Mouse (Mus musculus): ENCODE measurements around the gene Psmb11. TPM values are rescaled to one million over a fixed set of nuclear protein-coding genes. Genes with fewer than 3 reads are reported as not detected.

The Psmb11 gene
- polyA plus RNA-seq (2014; fragmentation: Illumina TruSeq; extraction: RNeasy Lipid Tissue Mini Kit (QIAGEN cat#74804); ENCODE audit: insufficient read depth, low read depth, low replicate concordance): not detected

GRCm38 (mm10) chr14:54621133-54621532, at the start of gene Psmb11:
Gene Psmb11, plus strand, starts transcription at chr14:54621433.

DNA sequence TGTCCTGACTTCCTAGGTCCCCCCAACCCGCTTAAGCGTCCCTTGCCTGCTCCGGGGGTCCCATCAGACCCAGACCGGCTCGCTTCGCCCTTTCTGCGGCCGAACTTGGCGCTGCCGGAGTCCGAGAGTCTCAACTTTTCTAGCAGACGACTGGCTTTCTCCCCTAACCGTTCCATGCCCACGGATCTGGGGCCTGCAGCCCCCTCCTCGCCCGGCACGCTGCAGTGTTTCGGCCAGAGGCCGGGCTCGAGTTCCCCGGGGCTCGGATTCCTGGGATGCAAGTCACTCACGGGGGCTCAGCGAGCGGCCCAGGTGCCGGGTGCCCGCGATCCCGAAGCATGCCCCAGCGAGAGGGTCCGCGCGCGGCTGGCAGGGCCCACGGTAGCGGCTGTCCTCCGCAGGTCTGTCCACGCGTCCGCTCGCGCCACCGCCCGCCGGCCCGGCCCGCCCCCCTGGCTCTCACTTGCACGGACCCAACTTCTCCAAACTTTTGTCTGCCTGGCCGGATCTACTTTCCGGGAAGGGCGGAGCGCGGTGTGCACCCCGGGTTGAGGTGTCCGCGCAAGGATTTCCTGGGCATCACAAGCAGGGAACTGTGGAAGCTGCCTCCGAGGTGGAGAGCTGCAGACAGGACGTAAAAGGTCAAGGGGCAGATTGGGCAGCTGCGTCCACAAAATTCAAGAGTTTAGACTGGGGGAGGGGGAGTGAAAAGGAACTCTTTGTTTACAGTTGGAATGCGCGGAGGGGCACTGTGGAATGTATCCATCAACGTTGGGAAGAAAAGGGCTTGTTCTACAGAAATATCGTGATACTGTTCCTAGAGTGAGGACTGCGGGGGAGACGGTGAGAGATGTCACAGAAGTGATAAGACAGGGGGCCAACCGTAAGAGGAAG, 43.9 kb upstream of the Psmb11 start, which contains the start of gene Ajuba:
Gene Ajuba, minus strand, starts transcription at position 470 of the 894 bp plus-strand sequence.

DNA sequence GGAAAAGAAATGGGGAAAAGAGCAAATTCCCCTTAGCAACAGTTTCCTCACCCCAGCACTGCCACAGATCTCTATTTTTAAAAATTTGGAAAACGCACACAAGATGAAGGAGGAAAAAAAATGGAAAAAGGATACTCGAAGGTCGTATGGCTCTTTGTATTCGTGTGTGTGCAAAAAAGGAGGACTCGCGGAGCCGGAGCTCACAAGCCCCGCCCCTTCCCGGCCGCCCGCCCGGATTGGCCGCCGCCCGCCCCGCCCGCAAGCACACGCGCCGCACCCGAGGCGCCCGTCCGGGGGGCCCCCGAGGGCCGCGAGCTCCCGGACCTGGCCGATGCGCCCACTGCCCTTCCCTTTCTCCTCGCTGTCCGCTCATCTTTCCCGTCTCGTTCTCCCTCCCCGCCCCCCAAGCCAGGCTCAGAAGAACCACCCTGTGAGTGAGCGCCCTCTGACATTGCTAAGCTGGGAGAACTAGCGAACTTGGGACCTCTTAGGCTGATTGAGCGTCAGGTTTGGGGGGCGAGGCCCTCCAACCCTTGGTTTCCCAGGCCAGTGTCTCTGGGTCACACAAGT, 15.4 kb upstream of the Psmb11 start, which contains the start of gene 4931414P19Rik:
Gene 4931414P19Rik, minus strand, starts transcription at position 242 of the 570 bp plus-strand sequence.

GRCm38 (mm10) chr14:54617897-54618365, 3.3 kb upstream of the Psmb11 start, which contains the start of gene Psmb5:
Gene Psmb5, minus strand, starts transcription at chr14:54618022.

DNA sequence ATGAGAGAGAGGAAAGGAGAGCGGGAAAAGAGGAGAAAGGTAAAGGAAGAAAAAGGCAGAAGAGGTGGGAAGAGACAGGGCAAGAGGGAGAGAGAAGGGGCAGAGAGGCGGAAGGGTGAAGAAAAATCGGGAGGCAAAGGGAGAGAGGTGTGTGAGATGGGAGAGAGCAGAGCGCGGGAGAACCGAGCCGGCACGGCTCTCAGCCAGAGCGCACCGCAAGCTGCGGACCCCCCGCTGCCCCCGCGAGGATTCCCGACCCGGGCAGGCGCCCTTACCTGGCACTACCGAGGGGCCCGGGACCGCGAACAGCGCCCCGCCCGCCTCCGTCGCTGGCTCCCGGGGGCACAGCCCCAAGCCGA, 19.7 kb downstream of the Psmb11 start, which contains the start of gene Gm17606:
Gene Gm17606, plus strand, starts transcription at position 7 of the 359 bp plus-strand sequence.

DNA sequence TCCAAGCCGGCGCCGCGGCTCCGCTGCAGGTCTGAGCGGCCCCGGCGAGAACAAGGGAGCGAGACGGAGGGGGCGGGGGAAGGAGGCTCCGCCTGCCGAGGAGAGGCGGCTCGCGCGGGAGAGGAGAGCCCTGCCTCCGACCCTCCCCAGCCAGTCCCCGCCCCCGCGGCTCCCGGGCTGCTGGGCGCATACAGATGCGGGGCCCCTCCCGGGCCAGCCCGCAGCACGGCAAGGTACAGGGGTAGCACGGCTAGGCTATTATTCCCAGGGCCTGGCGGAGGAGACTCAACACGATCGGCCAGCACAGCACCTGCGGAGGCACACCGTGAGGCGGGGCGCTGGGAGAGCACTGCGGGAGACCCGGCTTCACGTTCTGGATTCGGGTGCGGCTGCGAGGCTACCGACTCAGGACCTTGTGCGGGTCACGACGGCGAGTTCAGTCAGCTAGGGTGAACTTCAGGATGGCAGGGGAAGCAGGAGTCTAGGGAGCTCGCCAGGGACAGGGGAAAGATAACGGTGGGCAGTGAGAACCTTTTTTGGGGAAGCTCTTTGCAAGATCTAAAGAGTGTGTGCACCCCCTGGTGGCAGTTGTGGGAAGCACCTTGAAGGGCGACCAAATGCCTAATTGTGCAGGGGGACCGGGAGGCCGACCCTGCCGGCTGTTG, 20.2 kb downstream of the Psmb11 start, which contains the start of gene Cdh24:
Gene Cdh24, minus strand, starts transcription at position 60 of the 665 bp plus-strand sequence.

Other genes starting within 250 kb of the Psmb11 start
- 9.3 TPM for gene Slc7a7, start 203.7 kb upstream of the Psmb11 start, polyA plus RNA-seq (2014; fragmentation: Illumina TruSeq; extraction: RNeasy Lipid Tissue Mini Kit (QIAGEN cat#74804); ENCODE audit: insufficient read depth, low read depth, low replicate concordance)
- gene Mrpl52, start 194.5 kb upstream of the Psmb11 start, polyA plus RNA-seq (2014; fragmentation: Illumina TruSeq; extraction: RNeasy Lipid Tissue Mini Kit (QIAGEN cat#74804); ENCODE audit: insufficient read depth, low read depth, low replicate concordance): 264 TPM
- 32.6 TPM for gene Mmp14, start 189.8 kb upstream of the Psmb11 start, polyA plus RNA-seq (2014; fragmentation: Illumina TruSeq; extraction: RNeasy Lipid Tissue Mini Kit (QIAGEN cat#74804); ENCODE audit: insufficient read depth, low read depth, low replicate concordance)
- 45.8 TPM for gene Lrp10, start 157.3 kb upstream of the Psmb11 start, polyA plus RNA-seq (2014; fragmentation: Illumina TruSeq; extraction: RNeasy Lipid Tissue Mini Kit (QIAGEN cat#74804); ENCODE audit: insufficient read depth, low read depth, low replicate concordance)
- gene Rem2, start 145.3 kb upstream of the Psmb11 start, polyA plus RNA-seq (2014; fragmentation: Illumina TruSeq; extraction: RNeasy Lipid Tissue Mini Kit (QIAGEN cat#74804); ENCODE audit: insufficient read depth, low read depth, low replicate concordance): 1.6 TPM
- gene Prmt5, start 103.9 kb upstream of the Psmb11 start, polyA plus RNA-seq (2014; fragmentation: Illumina TruSeq; extraction: RNeasy Lipid Tissue Mini Kit (QIAGEN cat#74804); ENCODE audit: insufficient read depth, low read depth, low replicate concordance): 15.0 TPM
- gene Haus4, start 66.8 kb upstream of the Psmb11 start, polyA plus RNA-seq (2014; fragmentation: Illumina TruSeq; extraction: RNeasy Lipid Tissue Mini Kit (QIAGEN cat#74804); ENCODE audit: insufficient read depth, low read depth, low replicate concordance): 7.2 TPM
- 19.3 TPM for gene Ajuba, start 43.9 kb upstream of the Psmb11 start, polyA plus RNA-seq (2014; fragmentation: Illumina TruSeq; extraction: RNeasy Lipid Tissue Mini Kit (QIAGEN cat#74804); ENCODE audit: insufficient read depth, low read depth, low replicate concordance)
- gene 4931414P19Rik, start 15.4 kb upstream of the Psmb11 start, polyA plus RNA-seq (2014; fragmentation: Illumina TruSeq; extraction: RNeasy Lipid Tissue Mini Kit (QIAGEN cat#74804); ENCODE audit: insufficient read depth, low read depth, low replicate concordance): 2.7 TPM
- gene Psmb5, start 3.4 kb upstream of the Psmb11 start, polyA plus RNA-seq (2014; fragmentation: Illumina TruSeq; extraction: RNeasy Lipid Tissue Mini Kit (QIAGEN cat#74804); ENCODE audit: insufficient read depth, low read depth, low replicate concordance): 185 TPM
- not detected for gene Gm17606, start 19.5 kb downstream of the Psmb11 start, polyA plus RNA-seq (2014; fragmentation: Illumina TruSeq; extraction: RNeasy Lipid Tissue Mini Kit (QIAGEN cat#74804); ENCODE audit: insufficient read depth, low read depth, low replicate concordance)
- 0.46 TPM for gene Cdh24, start 19.9 kb downstream of the Psmb11 start, polyA plus RNA-seq (2014; fragmentation: Illumina TruSeq; extraction: RNeasy Lipid Tissue Mini Kit (QIAGEN cat#74804); ENCODE audit: insufficient read depth, low read depth, low replicate concordance)
- gene 1700123O20Rik, start 64.8 kb downstream of the Psmb11 start, polyA plus RNA-seq (2014; fragmentation: Illumina TruSeq; extraction: RNeasy Lipid Tissue Mini Kit (QIAGEN cat#74804); ENCODE audit: insufficient read depth, low read depth, low replicate concordance): 34.3 TPM
- 54.6 TPM for gene Acin1, start 65.5 kb downstream of the Psmb11 start, polyA plus RNA-seq (2014; fragmentation: Illumina TruSeq; extraction: RNeasy Lipid Tissue Mini Kit (QIAGEN cat#74804); ENCODE audit: insufficient read depth, low read depth, low replicate concordance)
- gene Gm29776, start 77.4 kb downstream of the Psmb11 start, polyA plus RNA-seq (2014; fragmentation: Illumina TruSeq; extraction: RNeasy Lipid Tissue Mini Kit (QIAGEN cat#74804); ENCODE audit: insufficient read depth, low read depth, low replicate concordance): 0.12 TPM
- gene Cebpe, start 90.7 kb downstream of the Psmb11 start, polyA plus RNA-seq (2014; fragmentation: Illumina TruSeq; extraction: RNeasy Lipid Tissue Mini Kit (QIAGEN cat#74804); ENCODE audit: insufficient read depth, low read depth, low replicate concordance): 0.77 TPM
- gene Slc7a8, start 160.5 kb downstream of the Psmb11 start, polyA plus RNA-seq (2014; fragmentation: Illumina TruSeq; extraction: RNeasy Lipid Tissue Mini Kit (QIAGEN cat#74804); ENCODE audit: insufficient read depth, low read depth, low replicate concordance): 1.4 TPM
- gene Rnf212b, start 192.7 kb downstream of the Psmb11 start, polyA plus RNA-seq (2014; fragmentation: Illumina TruSeq; extraction: RNeasy Lipid Tissue Mini Kit (QIAGEN cat#74804); ENCODE audit: insufficient read depth, low read depth, low replicate concordance): not detected
- gene Homez, start 249.5 kb downstream of the Psmb11 start, polyA plus RNA-seq (2014; fragmentation: Illumina TruSeq; extraction: RNeasy Lipid Tissue Mini Kit (QIAGEN cat#74804); ENCODE audit: insufficient read depth, low read depth, low replicate concordance): 2.8 TPM